Comparison of ENCODE assay signal across 25 mouse cellular contexts in genomic region chr2:126065303-126065856, GRCm38 (mm10). TPM values are rescaled to one million over a fixed set of nuclear protein-coding genes. Genes with fewer than 3 reads are reported as not detected.
DNase-seq lines count a peak whose midpoint lies in the region; ATAC-seq and TF ChIP-seq lines count a peak whose summit lies in the region.
"Had no signal": no experiment of that assay in that cellular context is flagged by ENCODE, and none has a peak within 500 bp of the region (broad histone marks: within the 10 kb centered on the region; RNA-seq: fewer than 3 reads in every experiment).

No protein-coding gene starts in this region.

- H3K4me2 ChIP-seq in heart, embryonic 14.5 days (ENCODE audit: low read length) = no peak overlapping the region
- no peak overlapping the region for H3K4me2 ChIP-seq in limb, embryonic 13.5 days (replicated peaks)
- H3K4me2 ChIP-seq: stomach, embryonic 15.5 days had no signal

- intact Hi-C loops in gastrocnemius, adult 2 months (cut with DNase I) = no loop called here
- intact Hi-C loops in heart, postnatal 36 days (cut with DNase I) = no loop called here

- DNase-seq in gastrocnemius, adult 2 months = no peak
- no peak for DNase-seq in gastrocnemius, adult 8-10 months (ENCODE audit: low spot score in 2 of 2)
- no peak for DNase-seq in heart, postnatal 36 days
- no peak for DNase-seq in limb, embryonic 10.5 days (ENCODE audit: low spot score)
- DNase-seq in lung, adult 2 months = no peak
- DNase-seq: cerebellum, adult 11 months; cerebellum, adult 9-11 months; forebrain, postnatal 0 days; gastrocnemius, postnatal 36 days; kidney, adult 9 months; layer of hippocampus, adult 9-11 months; thymus, postnatal 36 days had no signal

- no peak for TF ChIP-seq CTCF in gastrocnemius, adult 2 months (IDR thresholded peaks at IDR 0.05)
- TF ChIP-seq CTCF in lung, adult 2 months (IDR thresholded peaks at IDR 0.05; ENCODE audit: insufficient read depth, low read length) = no peak

- no peaks in the 10 kb centered on the region for H3K36me3 ChIP-seq in heart, embryonic 14.5 days (ENCODE audit: control insufficient read depth, insufficient read depth, low read length)
- H3K36me3 ChIP-seq in limb, embryonic 13.5 days = no peaks in the 10 kb centered on the region
- no peaks in the 10 kb centered on the region for H3K36me3 ChIP-seq in limb, embryonic 10.5 days
- H3K36me3 ChIP-seq: midbrain, embryonic 10.5 days; stomach, embryonic 15.5 days had no signal

- peaks cover 6 to 22% of the 10 kb centered on the region in 2 experiments for H3K4me1 ChIP-seq in heart, embryonic 14.5 days (ENCODE audit: control insufficient read depth in 2 of 2, insufficient read depth in 2 of 2, low read length in 2 of 2)
- peaks cover 28% of the 10 kb centered on the region for H3K4me1 ChIP-seq in limb, embryonic 13.5 days
- peaks cover 6% of the 10 kb centered on the region; the same call in 1 of the 2 replicates for H3K4me1 ChIP-seq in limb, embryonic 10.5 days
- H3K4me1 ChIP-seq in lung, adult 2 months (ENCODE audit: control insufficient read depth, insufficient read depth, low read length) = no peaks in the 10 kb centered on the region; the same call in none of the 2 replicates
- H3K4me1 ChIP-seq: midbrain, embryonic 10.5 days; stomach, embryonic 15.5 days had no signal

- 84% methylated on average over 3 of the region's 3 CpGs for WGBS in heart, embryonic 14.5 days
- WGBS in limb, embryonic 13.5 days = 51% methylated on average over 3 of the region's 3 CpGs
- WGBS in limb, embryonic 10.5 days = 90% methylated on average over 3 of the region's 3 CpGs
- WGBS in lung, adult 2 months = 65% methylated on average over 3 of the region's 3 CpGs

- no peaks in the 10 kb centered on the region for H3K27me3 ChIP-seq in heart, embryonic 14.5 days (ENCODE audit: control insufficient read depth, insufficient read depth, low read length)
- H3K27me3 ChIP-seq in limb, embryonic 13.5 days = no peaks in the 10 kb centered on the region
- H3K27me3 ChIP-seq in limb, embryonic 10.5 days (ENCODE audit: low read depth, poor library complexity, severe bottlenecking) = no peaks in the 10 kb centered on the region
- H3K27me3 ChIP-seq: Patski; stomach, embryonic 15.5 days had no signal

- H3K27ac ChIP-seq in gastrocnemius, adult 2 months = peak overlapping the region; percentile 46; the same call in 1 of the 2 replicates
- H3K27ac ChIP-seq in heart, embryonic 14.5 days (replicated peaks in 1 of 2; ENCODE audit: control insufficient read depth in 1 of 2, insufficient read depth in 1 of 2, low read depth in 2 of 2, low read length in 2 of 2) = peak overlapping the region; percentile 81 to 83
- H3K27ac ChIP-seq in limb, embryonic 13.5 days = 0 out of 2 replicates have a peak overlapping the region, but pooled peaks have one; percentile 4
- no peak overlapping the region for H3K27ac ChIP-seq in limb, embryonic 10.5 days
- H3K27ac ChIP-seq: hindbrain, postnatal 0 days; midbrain, embryonic 10.5 days; stomach, embryonic 15.5 days had no signal

- no peak overlapping the region for H3K9ac ChIP-seq in heart, embryonic 14.5 days (ENCODE audit: low read length)
- no peak overlapping the region for H3K9ac ChIP-seq in limb, embryonic 13.5 days
- H3K9ac ChIP-seq: forebrain, postnatal 0 days; stomach, embryonic 15.5 days had no signal

- H3K4me3 ChIP-seq in gastrocnemius, adult 2 months = no peak overlapping the region
- no peak overlapping the region for H3K4me3 ChIP-seq in heart, embryonic 14.5 days (ENCODE audit: control insufficient read depth in 1 of 2, insufficient read depth in 1 of 2, low read depth in 1 of 2, low read length in 2 of 2)
- H3K4me3 ChIP-seq in limb, embryonic 13.5 days = no peak overlapping the region
- no peak overlapping the region for H3K4me3 ChIP-seq in limb, embryonic 10.5 days
- no peak overlapping the region for H3K4me3 ChIP-seq in lung, adult 2 months (replicated peaks; ENCODE audit: extremely low read depth, low read depth, low read length)
- H3K4me3 ChIP-seq: midbrain, embryonic 10.5 days; stomach, embryonic 15.5 days had no signal

- ATAC-seq in heart, embryonic 14.5 days (ENCODE audit: insufficient number of reproducible peaks, insufficient read depth, low FRiP score, low read depth) = no peak
- peak; percentile 76 for ATAC-seq in limb, embryonic 13.5 days (ENCODE audit: low FRiP score, low read depth)
- ATAC-seq: CD4-positive, CD25-positive, alpha-beta regulatory T cell, adult 4 months; forebrain, postnatal 0 days; hindbrain, postnatal 0 days; intestine, embryonic 16.5 days; lung, postnatal 0 days; midbrain, embryonic 16.5 days; Patski had no signal

- no peaks in the 10 kb centered on the region for H3K9me3 ChIP-seq in heart, embryonic 14.5 days (ENCODE audit: control insufficient read depth, low read length)
- H3K9me3 ChIP-seq in limb, embryonic 13.5 days = no peaks in the 10 kb centered on the region
- no peaks in the 10 kb centered on the region for H3K9me3 ChIP-seq in limb, embryonic 10.5 days (replicated peaks)
- H3K9me3 ChIP-seq: midbrain, embryonic 10.5 days; stomach, embryonic 15.5 days had no signal

- no peak for TF ChIP-seq POLR2A in lung, adult 2 months (IDR thresholded peaks at IDR 0.05; ENCODE audit: borderline replicate concordance, extremely low read depth, low read depth, low read length)

RNA-seq across cellular contexts. Expression of gene Fgf7, which starts 30.9 kb away (rescaled TPM):
- 1 to 10 TPM; 4.2 TPM for total RNA-seq in gastrocnemius, adult 2 months (2021)
- 1 to 10 TPM; 2.8 to 4.3 (median 3.6) TPM for total RNA-seq in gastrocnemius, adult 8-10 months (2022)
- 0.50 and 0.57 TPM in 2 replicates for polyA plus RNA-seq in heart, embryonic 14.5 days (2014; fragmentation: Nextera tagmentation; extraction: Ambion mirVana)
- total RNA-seq in heart, postnatal 36 days (2021) = 1 to 10 TPM; 1.7 to 1.8 TPM
- 11.1 and 13.2 TPM in 2 replicates for polyA plus RNA-seq in limb, embryonic 13.5 days (2015; fragmentation: Nextera tagmentation; extraction: Ambion mirVana)
- 0.51 TPM in 1 of 2 replicates, not detected in the other for polyA plus RNA-seq in limb, embryonic 10.5 days (2016; fragmentation: Nextera tagmentation; extraction: Ambion mirVana)
- 8.8 and 17.2 TPM in 2 replicates for polyA plus RNA-seq in lung, adult 2 months (2012; rRNA removed)
- total RNA-seq: common myeloid progenitor, adult 5-6 weeks; left cerebral cortex, postnatal 25 days; liver, adult 2 months had no signal
- polyA plus RNA-seq: CD4-positive, CD25-positive, alpha-beta regulatory T cell, adult 4 months; liver, adult 2 months had no signal
